Mouse (Mus musculus) A20 (cell line): Measurements from ENCODE around the gene Akr1b10.
A peak's percentile ranks its signal among the peaks of the same experiment; 100 is the strongest.
"Not testable (repeated sequence)": the region's sequence is repeated elsewhere in the genome, so short reads cannot be mapped to it uniquely, and the experiment has no call there.

Source experiments
- DNase-seq: peaks from one replicate; pipeline ENCODE4 v3.0.0-alpha.2; 2011; ENCODE audit warnings: low read depth, low spot score

The Akr1b10 gene

GRCm38 (mm10) chr6:34384110-34384661, at the start of gene Akr1b10:
Gene Akr1b10 (plus strand): TSS chr6:34384218.
- DNase-seq, result peak; percentile 93

DNA sequence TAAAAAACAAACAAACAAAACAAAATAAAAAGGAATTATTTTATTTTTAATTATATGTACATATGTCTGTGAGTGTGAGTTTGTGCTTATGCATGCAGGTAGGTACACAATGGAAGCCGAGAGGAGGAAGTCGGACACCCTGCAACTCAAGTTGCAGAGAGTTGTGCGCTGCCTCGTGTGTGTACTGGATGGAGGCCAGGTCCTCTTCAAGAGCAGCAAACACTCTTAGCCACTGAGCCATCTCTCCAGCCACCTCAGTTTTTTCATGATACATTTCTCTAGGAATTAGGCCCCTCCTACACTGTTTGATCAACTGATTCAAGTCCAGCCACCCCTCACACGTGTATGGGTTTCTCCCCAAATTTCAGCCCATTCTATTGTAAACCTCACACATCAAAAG, 49.3 kb upstream of the Akr1b10 start:
- DNase-seq, result no peak

- DNase-seq, result no peak
Measured at GRCm38 (mm10) chr6:34337799-34338198, 46.2 kb upstream of the Akr1b10 start.

GRCm38 (mm10) chr6:34341991-34342390, 42.0 kb upstream of the Akr1b10 start:
- DNase-seq, result no peak

GRCm38 (mm10) chr6:34342476-34342875, 41.5 kb upstream of the Akr1b10 start:
- DNase-seq, result no peak

DNA sequence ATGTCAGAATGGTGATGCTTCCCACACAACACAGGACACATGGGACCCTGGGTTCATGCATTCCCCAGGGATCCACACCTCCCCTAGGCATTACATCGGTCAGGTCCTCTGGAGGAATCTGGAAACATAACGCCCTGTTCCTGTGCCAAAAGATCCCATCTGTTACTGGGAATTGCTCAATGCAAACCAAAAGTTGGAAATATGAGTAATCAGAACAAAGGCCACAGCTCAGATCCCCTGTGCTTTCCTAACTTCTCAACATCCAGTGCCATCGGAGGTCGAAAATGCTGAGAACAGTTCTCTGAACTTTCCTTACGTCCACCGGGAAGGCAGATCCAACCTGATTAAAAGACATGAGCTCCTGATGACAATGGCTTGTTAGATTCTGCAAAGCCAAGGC, 40.6 kb upstream of the Akr1b10 start:
- no peak for DNase-seq

DNA sequence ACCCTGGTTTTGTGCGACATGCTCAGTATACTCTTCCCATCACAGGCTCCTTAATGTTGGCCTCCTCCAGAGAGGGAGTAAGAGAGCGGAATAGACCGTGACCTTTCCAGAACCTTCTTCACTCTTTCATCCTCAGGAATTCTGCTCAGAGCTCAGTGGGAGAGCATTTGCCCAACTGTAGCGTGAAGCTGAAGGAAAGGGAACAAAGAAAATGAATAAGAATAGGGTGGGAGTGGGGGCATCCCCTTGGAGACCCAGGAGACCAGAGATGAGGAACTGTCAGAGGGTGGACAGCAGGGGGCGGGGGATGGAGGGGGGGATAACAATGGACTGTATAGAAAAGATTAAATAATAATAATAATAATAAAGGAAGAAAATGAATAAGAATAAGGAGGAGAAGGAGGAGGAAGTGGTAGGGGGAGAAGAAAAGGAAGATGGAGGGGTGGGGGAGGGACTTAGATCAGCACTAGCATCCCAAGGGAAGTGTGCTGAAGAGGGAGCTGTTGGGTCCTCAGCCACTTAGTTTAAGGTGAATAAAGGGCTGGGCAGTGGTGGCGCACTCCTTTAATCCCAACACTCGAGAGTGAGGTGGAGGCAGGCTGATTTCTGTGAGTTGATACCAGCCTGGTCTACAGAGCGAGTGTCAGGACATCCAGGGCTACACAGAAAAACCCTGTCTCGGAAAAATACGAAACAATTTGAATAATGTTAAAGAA, 39.7 kb upstream of the Akr1b10 start:
- DNase-seq, result no peak

- no peak for DNase-seq
Measured at GRCm38 (mm10) chr6:34344935-34345334, 39.1 kb upstream of the Akr1b10 start.

- peak; percentile 64 for DNase-seq
Measured at GRCm38 (mm10) chr6:34346096-34346898, 37.7 kb upstream of the Akr1b10 start.

DNA sequence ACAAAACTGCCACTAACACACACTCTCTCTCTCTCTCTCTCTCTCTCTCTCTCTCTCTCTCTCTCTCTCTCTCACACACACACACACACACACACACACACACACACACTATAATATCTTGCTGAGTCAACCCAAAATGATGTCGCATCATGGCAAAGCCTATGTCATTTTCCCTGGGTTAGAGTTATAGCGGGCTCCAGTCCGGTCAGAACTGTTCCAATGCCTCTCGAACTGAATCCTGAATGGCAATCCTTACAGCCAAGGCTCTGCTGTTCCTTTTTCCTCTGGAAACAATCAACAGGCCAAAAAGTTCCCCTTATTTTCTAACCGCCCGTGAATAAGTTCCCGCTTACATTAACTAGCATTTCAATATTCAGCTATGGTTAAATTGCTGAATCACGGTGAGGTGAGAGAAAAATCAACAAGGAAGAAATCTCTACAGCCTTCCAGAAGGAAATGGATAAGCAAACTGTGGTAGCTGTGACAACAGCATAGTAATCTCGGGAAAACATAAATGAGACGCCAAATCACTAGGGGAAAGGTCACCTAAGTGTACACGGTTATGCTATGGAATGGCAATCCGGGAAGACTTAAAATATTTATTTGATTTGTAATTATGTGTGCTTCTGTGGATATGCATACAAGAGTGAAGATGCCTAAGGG, 33.9 kb upstream of the Akr1b10 start:
- no peak for DNase-seq

DNA sequence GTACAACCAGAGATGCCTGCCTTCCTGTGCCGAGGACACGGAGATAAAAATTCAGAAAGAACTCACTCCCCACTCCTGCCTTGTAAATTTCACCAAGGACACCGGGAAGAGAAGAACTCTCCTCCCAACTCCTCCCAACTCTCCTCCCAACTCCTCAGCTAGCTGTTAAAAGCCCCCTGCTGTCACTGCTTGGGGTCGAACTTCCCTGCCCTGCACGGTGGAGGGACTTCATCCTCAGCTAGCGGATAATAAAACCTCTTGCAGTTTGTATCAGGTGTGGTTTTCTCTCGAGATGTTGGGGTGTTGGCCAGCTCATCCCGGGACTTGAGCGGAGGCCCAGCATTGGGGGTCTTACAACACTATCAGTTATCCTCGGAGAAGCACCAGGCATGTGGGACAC, 32.5 kb upstream of the Akr1b10 start:
- DNase-seq, result not testable (repeated sequence)

GRCm38 (mm10) chr6:34352401-34352800, 31.6 kb upstream of the Akr1b10 start:
- no peak for DNase-seq

- DNase-seq, result no peak
Measured at GRCm38 (mm10) chr6:34353658-34354353, 30.2 kb upstream of the Akr1b10 start, which contains the start of gene Akr1b8. Gene Akr1b8 (plus strand): TSS chr6:34354119.

GRCm38 (mm10) chr6:34354354-34355348, 29.4 kb upstream of the Akr1b10 start:
- DNase-seq, result no peak

GRCm38 (mm10) chr6:34355349-34355747, 28.7 kb upstream of the Akr1b10 start:
- DNase-seq, result no peak

DNA sequence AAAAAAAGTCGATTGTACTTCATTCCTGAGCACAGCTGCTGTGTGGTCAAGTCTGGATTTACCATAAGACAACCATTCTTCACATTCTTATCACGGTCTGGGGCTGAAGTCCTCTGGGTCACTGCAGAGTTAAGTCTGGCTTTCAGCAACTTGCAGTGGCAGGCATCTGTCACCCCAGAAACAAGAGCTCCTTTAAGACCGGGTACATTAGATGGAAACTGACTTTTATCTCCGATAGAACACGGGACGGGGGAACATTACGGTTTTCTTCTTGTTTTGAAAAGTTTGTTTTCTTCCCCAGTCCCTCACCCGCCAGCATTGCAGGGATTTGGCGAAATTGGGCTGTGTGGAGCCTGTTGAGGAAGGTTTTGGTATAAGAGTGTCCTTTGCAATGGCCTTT, 28.2 kb upstream of the Akr1b10 start:
- DNase-seq, result no peak

GRCm38 (mm10) chr6:34364217-34365136, 19.5 kb upstream of the Akr1b10 start:
- no peak for DNase-seq

DNA sequence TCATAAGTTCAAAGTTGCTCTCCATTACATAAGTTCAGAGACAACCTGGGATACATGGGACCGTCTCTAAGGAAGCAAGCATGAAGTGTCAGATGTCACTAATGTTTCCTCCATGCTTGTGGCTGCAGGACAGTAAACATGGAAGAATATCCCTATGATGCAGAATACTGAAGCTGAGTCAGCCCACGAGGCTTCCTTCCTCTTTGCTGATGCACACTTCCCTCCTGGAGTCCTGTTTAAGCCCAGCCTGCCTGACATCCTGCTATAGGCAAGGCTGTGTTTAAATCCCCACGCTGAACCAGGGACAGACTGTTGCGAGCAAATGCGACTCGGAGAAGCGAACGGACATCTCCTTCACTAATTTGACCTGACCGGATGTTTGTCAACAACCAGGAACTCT, 16.0 kb upstream of the Akr1b10 start:
- DNase-seq, result no peak

DNA sequence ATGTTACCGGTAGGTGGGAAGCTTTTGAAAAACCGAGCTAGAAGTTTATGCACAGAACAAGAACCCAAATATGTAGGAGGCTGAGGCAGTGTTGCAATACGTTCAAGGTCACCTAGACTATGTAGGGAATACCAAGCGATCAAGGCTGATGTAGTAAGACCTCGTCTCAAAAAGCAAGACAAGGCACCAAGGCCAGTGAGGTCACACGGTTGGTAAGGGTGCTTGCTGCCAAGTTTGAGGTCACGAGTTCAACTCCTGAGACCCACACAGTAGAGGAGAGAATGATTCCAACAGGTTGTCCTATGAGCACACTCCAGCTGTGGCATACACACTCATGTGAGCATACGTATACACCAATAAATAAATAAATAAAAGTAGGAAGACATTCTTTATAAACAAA, 13.9 kb upstream of the Akr1b10 start:
- no peak for DNase-seq
